Mouse (Mus musculus): ENCODE measurements at regions not wholly inside any gene's neighbourhood (a gene's known extent, or its start where the extent isn't known, plus 50 kb on each side); places are given as distances from the start of the nearest gene placed in this dataset.

DNA sequence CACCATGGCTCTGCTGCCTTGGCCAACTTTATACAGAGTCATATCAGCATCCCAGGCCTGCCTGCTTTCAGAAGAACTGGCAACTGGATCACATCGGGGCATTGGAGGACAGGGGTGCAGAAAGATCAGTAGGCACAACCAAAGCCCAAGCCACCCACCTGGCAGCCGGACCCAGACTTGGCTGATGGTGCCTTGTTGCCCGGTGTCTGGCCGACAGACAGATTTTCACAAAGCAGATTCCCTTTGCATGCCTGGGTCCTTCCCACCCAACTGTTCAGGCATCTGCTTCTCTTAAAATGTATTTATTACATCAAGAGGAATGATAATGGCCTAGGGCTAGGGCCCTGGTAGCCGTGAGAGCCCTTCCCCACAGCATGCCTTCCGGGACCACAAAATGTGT lies 96.2 kb downstream of the Gm26897 start:
- DNase-seq (ENCODE audit: low spot score in 2 of 2), result no peak

DNA sequence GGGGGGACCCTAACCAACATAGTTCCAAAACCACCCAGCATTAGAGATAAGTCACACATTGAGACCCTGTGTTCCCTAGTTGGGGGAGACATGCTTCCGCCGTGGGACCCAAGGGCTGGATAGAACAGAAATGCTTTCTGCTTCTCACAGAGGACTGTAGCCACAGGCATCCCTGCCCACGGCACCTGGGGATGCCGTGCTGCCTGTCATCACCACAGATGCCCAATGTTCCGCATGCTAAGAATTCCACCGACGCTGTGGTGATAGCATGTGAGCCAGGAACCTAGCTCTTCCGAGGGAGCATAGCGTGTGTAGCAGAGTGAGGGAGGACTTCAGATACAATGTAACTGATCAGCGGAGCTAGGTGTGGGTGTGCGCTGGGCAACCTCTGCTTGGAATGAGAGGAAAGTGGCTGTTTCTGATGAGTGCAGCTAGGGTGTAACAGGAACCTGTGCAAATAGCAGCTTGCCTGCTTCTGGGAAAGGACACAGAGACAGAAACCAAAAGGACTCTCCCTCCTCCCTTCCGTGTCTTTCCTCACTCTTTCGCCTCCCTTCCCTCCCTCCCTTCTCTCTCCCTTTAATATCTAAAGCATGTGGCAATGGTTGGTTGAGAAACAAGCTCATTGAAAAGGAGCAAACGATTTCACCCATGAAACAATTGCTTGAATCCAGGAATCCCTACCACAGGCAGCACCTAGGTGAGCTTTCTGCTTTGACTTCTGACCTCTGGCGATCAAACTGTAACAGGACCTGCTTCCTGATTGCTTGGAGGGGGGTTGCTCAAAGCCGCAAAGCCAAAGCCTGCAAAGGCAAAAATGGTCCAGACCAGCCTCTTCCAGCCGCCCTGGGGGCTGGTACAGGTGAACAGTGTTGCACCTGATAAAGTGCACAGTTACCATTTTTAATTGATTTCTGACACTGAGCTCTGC lies 102.3 kb downstream of the Gm26897 start:
- DNase-seq (ENCODE audit: low spot score in 2 of 2), result no peak

DNA sequence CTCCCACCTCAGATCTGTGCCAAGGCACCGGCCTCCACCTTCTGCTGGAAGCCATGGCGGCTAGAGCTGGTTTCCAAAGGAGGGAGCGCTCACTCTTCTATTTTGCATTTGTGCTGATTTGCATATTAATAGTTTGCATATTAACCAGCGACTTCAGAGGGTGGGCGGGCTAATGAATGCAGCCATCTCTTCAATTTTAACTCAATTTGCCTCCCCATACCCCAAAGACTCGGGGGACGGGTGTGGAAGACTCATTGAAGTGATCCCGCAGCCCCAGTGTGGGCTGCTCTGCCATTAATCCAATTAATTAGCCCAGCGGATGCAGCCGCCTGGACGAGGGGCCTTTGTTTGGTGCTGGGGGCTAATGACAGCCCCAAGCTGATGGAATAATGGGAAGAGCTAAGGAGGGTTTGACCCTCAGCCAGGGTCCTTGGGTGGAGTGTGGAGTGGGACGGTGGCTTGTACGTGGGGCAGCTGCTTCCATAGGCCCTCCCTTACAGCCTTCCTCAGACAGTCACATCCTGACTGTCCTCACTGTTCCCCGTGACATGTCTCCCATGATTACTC lies 103.0 kb downstream of the Gm26897 start:
- no peak for DNase-seq (ENCODE audit: low spot score in 2 of 2)

DNA sequence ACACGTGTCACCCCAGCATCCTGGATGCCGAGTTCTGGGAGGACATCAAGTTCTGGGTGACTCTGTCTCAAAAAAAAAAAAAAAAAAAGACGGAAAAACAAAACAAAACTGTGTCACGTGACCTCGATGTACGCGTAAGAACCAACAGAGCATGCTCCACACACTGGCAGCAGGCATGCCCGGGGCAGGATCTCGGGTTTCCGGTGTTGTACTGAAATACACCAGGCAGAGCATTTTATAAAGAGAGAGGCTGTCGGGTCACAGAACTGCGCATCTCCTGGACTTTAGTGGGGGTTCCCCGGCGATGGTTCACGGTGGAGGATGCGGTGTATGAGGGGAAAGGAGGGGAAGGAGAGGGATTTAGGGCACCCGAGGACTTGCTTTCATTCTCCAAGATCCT lies 108.7 kb downstream of the Gm26897 start:
- no peak for DNase-seq (ENCODE audit: low spot score in 2 of 2)

DNA sequence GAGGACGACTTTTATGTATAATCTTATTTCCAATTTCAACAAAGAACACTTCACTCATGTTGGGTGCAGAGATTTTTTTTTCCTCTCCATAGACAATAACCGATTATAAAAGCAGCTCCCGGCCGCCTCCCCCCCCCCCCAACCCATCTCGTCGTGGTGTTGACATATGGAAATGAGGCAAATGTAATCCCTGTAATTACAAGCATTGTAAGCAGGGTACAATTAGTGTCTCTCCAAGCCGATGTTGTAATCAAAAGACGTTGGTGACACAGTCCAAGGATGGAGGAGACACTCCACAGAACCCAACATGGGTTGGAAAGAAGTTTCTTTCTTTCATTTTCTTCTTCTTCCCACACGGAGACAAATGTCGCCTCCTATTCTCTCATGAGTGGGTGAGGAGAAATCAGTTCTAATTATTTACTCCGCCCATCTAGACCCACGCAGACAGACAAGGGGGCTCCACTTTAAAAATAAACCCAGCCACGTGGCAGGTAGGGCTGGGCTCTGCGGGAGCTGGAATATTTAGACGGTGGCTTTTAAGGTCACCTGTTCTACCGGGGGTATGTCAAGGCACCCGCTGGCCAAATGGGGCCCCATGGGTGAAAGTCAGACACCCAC lies 110.0 kb downstream of the Gm26897 start:
- no peak for DNase-seq (ENCODE audit: low spot score in 2 of 2)

DNA sequence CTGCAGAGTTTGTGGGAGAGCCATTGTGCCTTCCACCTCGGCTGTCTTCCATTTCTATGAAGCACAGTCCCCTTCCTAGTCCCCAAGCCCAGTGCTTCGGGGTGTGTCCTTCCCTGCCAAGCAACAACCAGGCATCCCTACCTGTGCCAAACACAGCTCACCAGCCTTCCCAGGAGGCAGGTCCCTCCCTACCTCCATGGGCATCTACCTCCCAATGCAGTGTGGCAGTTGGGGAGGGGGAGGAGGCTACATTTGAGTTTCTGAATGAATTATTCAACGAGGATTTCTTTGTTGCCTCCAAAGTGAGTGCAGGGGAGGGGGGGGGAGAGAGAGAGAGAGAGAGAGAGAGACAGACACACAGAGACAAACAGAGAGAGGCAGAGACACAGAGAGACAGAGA lies 110.8 kb downstream of the Gm26897 start:
- DNase-seq (ENCODE audit: low spot score in 2 of 2), result no peak

DNA sequence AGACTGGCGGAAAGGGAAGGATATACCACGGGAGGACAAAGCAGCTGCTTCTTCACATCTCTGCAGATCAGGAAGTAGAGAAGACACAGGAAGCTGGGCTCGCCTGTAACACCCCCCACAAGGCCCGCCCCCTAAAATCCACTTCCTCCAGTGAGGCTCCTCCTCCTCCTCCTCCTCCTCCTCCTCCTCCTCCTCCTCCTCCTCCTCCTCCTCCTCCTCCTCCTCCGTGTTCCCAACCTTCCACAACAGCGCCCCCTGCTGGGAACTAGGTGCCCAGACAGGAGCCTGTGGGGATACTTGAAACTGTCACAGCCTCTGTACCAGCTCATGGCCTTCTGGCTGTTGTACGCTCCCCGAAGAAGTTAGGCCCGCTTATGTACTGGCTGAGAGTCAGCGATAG lies 115.2 kb downstream of the Gm26897 start:
- DNase-seq (ENCODE audit: low spot score in 2 of 2), result no peak

DNA sequence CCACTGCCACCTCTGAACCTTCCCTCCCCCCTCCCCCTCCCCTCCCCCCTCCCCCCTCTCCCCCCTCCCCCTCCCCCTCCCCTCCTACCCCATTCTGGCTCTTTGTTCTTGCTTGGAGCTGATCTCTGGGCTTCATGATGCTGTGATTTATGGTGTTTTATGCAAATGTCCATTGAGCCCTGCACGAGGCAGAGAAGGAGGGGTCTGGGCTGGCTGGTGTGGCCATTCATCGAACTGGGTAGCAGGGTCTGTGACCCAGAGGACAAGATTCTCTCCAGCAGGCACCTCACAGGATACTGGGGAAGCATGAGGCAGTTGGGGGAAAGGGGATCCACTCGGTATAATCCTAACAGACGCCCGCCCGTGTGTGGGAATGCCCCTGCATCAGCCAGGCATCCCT lies 119.0 kb downstream of the Gm26897 start:
- DNase-seq (ENCODE audit: low spot score in 2 of 2), result no peak

DNA sequence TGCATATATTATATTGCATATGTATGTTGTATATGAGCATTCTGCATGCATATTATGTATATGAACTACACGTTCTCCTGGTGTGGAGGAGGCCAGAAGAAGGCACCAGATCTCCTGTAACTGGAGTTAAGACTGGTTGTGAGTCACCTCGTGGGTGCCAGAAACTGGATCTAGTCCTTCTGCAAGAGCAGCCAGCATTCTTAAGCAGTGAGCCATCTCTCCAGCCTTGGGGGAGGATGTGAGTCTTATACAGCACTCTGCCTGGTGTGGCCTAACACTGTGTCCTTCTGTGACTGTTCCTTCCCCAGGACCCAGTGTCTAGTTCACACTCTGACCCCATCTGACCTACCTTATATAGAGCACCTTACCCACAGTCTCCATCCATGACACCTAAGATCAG lies 121.6 kb downstream of the Gm26897 start:
- no peak for DNase-seq (ENCODE audit: low spot score in 2 of 2)

DNA sequence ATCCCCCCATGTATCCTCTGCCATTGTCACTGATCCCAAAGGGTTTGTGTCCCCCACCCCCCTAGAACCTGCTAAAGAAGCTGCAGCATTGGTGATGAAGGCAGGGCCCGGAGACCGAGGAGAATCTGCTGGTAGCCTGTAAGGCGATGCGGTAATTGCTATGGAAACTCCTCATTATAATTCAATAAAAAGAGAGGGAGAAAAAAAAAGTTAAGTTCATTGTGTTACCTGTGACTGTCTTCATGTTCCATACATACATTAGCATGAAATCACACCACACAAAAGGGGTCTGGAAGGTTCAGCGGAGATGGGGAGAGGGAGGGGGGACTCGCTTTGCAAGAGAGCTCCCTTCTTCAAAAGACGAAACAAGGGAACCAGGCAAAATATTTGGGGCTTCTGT lies 123.5 kb downstream of the Gm26897 start:
- DNase-seq (ENCODE audit: low spot score in 2 of 2), result no peak

DNA sequence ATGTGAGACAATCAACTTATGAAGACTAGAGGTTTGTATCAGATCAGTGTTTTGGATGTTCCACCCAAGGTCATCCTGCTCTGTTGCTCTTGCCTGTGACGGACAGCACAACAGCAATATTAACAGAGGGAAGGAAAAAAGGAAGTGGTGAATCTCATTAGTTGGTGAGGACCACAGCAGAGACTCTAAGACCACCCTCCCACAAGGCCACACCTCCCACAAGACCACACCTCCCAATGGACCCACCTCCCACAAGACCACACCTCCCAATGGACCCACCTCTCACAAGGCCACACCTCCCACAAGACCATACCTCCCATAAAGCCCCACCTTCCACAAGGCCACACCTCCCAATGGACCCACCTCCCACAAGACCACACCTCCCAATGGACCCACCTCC lies 126.7 kb downstream of the Gm26897 start:
- no peak for DNase-seq (ENCODE audit: low spot score in 2 of 2)

DNA sequence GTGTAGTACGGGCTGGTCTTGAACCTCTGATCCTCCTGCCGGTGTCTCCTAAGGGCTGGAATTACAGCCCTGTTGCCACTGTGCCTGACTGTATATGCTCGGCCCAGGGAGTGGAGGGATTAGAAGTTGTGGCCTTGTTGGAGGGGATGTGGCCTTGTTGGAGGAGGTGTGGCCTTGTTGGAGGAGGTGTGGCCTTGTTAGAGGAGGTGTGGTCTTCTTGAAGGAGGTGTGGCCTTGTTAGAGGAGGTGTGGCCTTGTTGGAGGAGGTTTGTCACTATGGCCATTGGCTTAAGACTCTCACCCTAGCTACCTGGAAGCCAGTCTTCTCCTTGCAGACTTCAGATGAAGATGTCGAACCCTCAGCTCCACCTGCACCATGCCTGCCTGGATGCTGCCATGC lies 128.6 kb downstream of the Gm26897 start:
- DNase-seq (ENCODE audit: low spot score in 2 of 2), result no peak

DNA sequence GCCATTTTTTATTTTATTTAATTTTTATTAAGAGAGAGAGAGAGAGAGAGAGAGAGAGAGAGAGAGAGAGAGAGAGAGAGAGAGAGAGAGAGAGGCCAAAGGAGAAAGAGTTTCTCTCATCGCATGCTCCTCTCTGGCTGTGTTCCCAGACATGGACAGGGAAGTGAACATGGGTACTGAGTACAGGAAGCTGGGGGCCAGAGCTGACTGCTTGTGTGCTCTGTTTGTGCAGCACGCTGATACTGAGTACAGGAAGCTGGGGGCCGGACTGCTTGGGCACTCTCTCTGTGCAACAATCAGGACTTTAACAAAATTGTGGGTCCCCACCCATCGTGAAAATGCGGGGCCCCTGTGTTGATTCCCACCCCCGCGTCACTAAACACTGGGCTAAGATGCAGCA lies 130.2 kb downstream of the Gm26897 start:
- no peak for DNase-seq (ENCODE audit: low spot score in 2 of 2)

DNA sequence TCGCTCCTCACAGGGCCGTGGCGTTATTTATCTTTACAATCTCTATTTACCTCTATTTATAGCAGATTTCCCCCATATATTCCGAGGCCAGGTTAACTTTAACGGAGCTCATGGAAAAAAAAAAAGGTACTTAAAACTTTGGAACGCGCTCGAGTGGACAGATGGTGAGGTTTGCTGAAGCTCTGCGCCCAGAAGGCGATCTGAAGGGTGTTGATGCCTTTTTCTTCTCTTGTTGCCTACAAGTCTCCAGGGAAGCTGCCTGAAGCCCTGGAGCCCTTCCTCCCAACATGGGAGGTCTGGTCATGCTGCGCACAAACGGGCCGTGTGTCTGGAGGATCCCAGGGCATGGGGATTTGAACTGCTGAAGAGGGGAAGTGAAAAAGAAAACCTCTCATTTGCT lies 130.9 kb downstream of the Gm26897 start:
- no peak for DNase-seq (ENCODE audit: low spot score in 2 of 2)

DNA sequence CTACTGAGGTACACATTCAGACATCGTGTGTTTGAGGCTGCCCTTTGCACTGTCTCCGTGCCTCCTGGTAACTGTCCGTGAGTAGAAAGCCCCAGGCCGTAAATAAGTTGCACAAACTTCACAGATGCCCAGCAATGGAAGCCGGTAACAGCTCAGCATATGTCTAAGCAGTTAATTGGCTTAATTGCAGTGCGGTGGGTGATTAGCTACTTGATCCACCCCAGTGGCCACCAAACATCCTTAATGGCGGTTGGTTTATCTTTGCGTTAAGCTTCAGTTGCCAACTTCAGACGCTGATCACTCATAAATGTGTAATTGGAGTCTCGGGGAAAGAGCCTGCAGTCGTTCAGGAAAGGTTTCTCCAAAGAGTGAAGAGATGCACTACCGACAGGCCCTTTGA lies 135.3 kb downstream of the Gm26897 start:
- DNase-seq (ENCODE audit: low spot score in 2 of 2), result no peak

DNA sequence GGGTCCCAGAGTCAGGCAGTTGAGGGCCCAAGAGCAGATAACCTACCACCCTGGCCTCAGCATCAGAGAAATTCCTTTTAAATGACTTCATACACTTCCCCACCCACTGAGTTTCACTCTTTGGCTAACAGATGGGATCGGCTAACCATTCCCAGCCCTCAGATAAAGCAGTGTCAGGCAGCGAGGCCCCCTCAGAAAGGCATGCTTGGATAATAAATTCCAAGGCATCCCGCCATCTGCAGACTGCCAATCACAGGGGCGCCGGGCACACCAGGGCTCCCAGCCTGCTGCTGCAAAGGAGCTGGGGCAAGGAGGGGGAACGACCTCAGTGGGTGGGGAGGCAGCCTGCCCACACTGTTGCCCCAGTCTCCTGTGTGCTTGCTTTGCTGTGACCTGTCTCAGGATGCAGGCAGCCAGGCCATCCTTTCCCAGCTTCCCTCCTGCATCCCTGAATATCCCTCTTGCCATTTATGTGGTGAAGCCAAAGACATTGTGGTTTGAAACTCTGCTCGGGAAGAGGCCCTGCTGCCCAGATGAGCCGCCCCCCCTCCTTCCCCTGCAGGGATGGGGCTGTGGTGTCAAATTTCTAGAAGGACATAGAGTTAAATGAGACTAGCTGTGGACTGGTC lies 143.6 kb downstream of the Gm26897 start:
- DNase-seq (ENCODE audit: low spot score in 2 of 2), result no peak

DNA sequence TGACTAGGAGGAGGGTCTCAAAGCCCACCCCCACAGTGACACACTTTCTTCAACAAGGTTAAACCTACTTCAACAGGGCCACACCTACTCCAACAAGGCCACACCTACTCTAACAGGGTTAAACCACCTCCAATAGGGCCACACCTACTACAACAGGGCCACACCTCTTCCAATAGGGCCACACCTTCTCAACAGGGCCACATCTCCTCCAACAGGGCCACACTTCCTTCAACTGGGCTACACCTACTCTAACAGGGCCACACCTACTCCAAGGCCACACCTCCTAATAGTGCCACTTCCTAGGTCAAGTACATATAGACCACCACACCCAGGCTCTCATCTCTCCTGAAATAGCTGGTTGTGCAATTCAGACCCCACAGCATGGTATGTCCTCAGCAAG lies 145.3 kb downstream of the Gm26897 start:
- no peak for DNase-seq (ENCODE audit: low spot score in 2 of 2)

DNA sequence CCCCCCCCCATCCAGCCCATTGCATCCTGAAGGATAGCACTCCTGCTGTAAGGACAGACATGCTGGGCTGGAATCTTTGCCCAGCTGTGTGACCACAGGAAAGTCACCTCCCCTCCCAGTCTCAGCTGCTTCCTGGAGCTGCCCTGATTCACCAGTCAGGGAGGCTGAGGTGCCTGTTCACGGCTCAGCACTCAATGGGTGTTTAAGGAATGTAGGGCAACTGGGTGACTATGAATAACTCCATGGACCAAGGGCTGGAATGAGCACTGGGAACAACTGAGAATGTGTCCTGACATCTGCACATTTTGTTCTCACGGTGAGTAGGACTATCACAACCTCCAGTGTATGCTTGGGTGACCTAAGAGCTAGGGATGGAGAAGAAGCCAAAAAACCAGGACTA lies 146.5 kb downstream of the Gm26897 start:
- DNase-seq (ENCODE audit: low spot score in 2 of 2), result no peak

DNA sequence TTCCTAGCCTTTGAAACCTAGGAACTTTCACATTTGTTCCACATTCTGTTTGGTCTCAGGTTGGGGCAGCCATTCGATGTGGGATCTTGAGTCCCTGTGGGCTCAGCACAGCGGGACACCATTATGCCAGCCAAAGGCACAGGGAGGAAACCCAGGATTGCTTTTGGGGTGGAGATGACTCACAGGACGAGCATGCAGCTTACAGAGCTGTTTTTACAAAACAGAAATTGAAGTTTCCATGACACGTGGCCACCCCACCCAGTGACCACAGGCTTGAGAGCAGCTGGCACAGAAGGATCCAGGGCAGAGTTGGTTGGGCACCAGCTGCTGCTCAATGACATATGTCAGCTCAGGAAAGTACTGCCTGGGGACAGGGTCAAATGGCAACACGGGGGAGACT lies 147.8 kb downstream of the Gm26897 start:
- no peak for DNase-seq (ENCODE audit: low spot score in 2 of 2)

DNA sequence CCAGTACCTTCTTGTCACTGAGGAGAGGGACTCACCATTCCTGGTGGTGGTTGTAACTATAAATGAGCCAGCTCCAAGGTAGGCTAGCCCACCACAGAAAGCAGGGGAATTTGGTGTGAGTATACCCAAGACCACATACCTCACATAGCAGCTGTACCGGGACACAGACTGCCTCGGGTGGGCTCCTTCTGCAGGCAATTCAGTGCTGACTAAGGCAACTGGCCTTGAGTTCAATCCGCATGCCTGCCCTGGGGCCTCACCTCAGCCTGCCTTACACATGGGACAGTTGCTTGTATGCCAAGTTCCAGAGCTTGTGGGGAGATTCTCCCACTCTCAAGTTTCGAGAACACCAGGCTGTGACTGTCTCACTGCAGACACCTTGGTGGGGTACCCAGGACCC lies 153.6 kb downstream of the Gm26897 start:
- DNase-seq (ENCODE audit: low spot score in 2 of 2), result no peak

DNA sequence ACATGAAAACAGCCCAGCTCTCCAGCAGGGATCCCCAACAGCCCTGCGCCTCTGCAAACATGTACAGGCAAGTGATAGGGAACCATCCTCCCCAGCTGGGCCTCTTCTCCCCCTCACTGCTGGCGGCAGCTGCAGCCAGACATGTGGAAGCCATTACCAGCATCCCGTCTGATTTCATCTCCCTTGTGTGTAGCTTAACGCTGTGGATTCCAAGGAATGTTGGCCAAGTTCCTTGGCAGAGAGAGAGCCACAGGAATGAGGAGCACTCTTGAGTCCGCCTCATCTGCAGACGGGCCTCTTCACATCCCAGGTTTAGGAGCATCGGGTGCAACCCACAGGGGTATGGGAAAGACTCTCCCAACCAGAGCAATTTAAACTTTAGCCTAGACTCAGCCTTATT lies 157.1 kb downstream of the Gm26897 start:
- peak in 1 of 2 experiments; percentile 6 for DNase-seq (ENCODE audit: low spot score in 2 of 2)

DNA sequence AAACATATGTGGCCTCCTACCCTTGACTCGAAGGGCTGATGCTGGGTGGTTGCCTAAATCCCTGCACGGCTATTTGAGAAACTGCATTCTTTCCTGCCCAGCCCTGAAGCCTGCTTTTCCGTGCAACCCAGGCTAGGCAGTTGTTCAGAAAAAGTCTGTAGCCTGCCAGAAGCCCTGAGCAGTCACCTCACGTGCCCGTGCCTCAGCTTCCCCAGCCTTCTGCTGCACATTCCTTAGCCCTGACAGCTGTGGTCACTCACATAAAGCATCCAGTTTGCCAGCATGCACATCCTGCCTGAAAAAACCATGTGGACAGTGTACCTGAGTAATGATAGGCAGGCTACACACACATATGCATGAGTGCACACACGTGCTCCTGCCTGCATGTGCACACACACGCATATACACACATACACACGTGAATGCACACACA lies 157.6 kb downstream of the Gm26897 start:
- DNase-seq (ENCODE audit: low spot score in 2 of 2), result no peak
